Mouse (Mus musculus): ENCODE results near the gene Rcbtb1. TPM values are rescaled to one million over a fixed set of nuclear protein-coding genes. Genes with fewer than 3 reads are reported as not detected.

The Rcbtb1 gene
- total RNA-seq (2017) = 29.6 and 32.1 TPM in 2 replicates

GRCm38 (mm10) chr14:59200711-59201603, at the start of gene Rcbtb1:
Rcbtb1 (plus strand) TSS chr14:59201209.
- ATAC-seq (replicated peaks in 1 of 2; ENCODE audit: insufficient read depth in 1 of 2, low FRiP score in 2 of 2, low TSS enrichment in 1 of 2, low read depth in 1 of 2, poor library complexity in 2 of 2, severe bottlenecking in 2 of 2) = peak; percentile 72 to 86

DNA sequence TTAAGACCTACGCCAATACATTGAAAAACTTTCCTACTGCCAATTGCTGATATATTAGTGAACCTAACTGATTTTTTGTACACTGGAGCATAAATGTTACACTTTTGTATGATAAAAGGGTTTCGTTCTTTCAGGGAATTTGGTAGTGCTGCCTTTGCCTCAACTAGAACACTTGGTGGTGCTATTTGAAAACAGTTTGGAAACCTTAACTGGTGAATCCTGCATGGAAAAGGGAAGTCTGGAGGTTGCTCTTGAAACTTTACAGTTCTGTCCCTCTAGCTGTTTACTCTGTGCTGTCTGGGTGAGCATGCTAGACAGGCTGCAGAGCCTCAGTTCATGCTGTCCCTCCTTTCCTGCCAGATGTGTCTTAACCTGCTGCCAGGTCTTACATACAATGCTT, 45.4 kb upstream of the Rcbtb1 start:
- ATAC-seq (replicated peaks in 1 of 2; ENCODE audit: insufficient read depth in 1 of 2, low FRiP score in 2 of 2, low TSS enrichment in 1 of 2, low read depth in 1 of 2, poor library complexity in 2 of 2, severe bottlenecking in 2 of 2) = no peak

DNA sequence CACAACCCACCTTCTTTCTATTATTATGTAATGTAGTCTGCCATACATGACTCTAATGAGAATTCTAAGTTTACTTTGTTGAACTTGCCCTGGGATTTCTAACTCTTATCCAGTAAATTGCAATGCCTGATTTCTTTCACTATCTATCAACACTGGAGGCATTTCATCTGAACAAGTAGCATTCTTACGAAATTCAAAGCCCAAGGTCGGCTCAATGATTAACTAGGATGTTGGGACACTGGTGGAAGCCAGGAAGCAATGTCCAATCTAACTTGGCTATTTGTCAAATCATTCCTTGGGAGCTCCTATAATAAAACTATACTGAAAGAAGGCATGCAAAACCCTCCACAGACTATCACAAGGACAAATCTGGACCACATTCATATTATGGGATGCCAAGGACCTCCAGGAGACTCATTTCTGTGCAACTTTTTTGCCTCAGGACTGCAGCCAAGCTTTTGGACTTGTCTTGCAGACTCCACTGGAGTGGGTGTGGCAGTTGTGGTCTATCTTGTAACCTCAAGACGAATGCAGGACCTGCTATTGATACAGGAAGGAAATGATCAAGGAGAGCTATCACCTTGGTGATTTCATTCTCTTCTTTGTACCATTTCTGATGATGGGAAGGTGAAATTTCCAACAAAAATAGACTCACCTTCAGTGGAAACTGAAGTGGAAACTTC, 43.9 kb upstream of the Rcbtb1 start:
- ATAC-seq (replicated peaks in 1 of 2; ENCODE audit: insufficient read depth in 1 of 2, low FRiP score in 2 of 2, low TSS enrichment in 1 of 2, low read depth in 1 of 2, poor library complexity in 2 of 2, severe bottlenecking in 2 of 2) = no peak

DNA sequence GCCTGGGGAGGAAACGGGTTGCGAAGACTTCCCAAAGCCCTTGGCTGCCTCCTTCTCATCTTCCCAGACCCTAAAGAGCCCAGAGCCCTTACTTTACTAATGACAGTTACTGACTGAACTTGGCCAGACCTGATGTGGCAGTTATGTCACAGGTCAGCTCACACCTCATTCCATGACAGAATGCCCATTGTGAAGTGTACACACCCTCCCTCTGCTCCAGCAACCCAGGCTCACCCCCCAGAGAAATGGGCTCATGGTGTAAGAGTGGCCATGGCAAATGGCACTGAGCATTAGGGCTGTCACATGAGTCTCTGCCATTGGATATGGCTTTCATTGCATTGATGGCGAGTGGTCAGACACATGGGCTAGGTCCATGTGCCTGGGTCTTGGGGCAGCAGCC, 22.4 kb upstream of the Rcbtb1 start, which contains the start of gene Gm5142:
Gene Gm5142 (minus strand): TSS at position 101 of the 400 bp plus-strand sequence.
- ATAC-seq (replicated peaks in 1 of 2; ENCODE audit: insufficient read depth in 1 of 2, low FRiP score in 2 of 2, low TSS enrichment in 1 of 2, low read depth in 1 of 2, poor library complexity in 2 of 2, severe bottlenecking in 2 of 2) = no peak

GRCm38 (mm10) chr14:59182732-59183131, 18.3 kb upstream of the Rcbtb1 start:
- ATAC-seq (replicated peaks in 1 of 2; ENCODE audit: insufficient read depth in 1 of 2, low FRiP score in 2 of 2, low TSS enrichment in 1 of 2, low read depth in 1 of 2, poor library complexity in 2 of 2, severe bottlenecking in 2 of 2) = no peak

DNA sequence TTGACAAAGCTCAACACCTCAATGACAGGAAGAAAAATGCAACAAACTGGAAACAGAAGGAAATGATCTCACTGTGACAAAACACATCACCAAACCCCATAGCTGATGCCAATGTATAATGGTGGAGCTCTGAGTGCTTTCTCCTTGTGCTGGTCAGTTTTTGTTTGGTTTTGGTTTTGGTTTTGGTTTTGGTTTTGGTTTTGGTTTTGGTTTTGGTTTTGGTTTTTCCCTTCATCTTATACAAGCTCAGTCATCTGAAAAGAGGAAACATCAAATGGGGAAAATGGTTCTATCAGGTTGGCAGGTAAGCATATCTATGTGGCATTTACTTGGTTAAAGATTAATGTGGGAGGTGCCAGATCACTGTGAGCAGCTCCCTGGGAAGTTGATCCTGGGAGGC, 15.5 kb upstream of the Rcbtb1 start:
- no peak for ATAC-seq (replicated peaks in 1 of 2; ENCODE audit: insufficient read depth in 1 of 2, low FRiP score in 2 of 2, low TSS enrichment in 1 of 2, low read depth in 1 of 2, poor library complexity in 2 of 2, severe bottlenecking in 2 of 2)

DNA sequence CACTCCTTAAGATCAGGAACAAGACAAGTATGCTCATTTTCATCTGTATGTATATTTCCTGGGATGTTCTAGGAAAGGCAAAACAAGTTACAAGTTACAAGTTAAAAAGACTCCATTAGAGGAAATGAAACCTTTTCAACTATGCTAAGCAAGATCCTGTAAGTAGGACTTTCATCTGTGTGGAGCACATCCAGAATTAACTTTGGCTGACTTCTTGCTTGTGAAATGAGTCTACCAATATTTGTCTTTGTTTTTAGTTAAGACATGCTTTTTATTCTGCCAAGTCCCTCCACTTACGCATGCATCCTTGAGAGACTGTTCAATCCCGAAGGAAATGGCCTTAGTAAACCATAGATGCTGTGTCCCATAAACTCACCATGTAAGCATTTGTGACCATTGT, 14.9 kb upstream of the Rcbtb1 start:
- no peak for ATAC-seq (replicated peaks in 1 of 2; ENCODE audit: insufficient read depth in 1 of 2, low FRiP score in 2 of 2, low TSS enrichment in 1 of 2, low read depth in 1 of 2, poor library complexity in 2 of 2, severe bottlenecking in 2 of 2)

- peak in 1 of 2 experiments; percentile 22; a peak in 1 of 4 replicates for ATAC-seq (replicated peaks in 1 of 2; ENCODE audit: insufficient read depth in 1 of 2, low FRiP score in 2 of 2, low TSS enrichment in 1 of 2, low read depth in 1 of 2, poor library complexity in 2 of 2, severe bottlenecking in 2 of 2)
Measured at GRCm38 (mm10) chr14:59201604-59202215, 701 bp downstream of the Rcbtb1 start.

DNA sequence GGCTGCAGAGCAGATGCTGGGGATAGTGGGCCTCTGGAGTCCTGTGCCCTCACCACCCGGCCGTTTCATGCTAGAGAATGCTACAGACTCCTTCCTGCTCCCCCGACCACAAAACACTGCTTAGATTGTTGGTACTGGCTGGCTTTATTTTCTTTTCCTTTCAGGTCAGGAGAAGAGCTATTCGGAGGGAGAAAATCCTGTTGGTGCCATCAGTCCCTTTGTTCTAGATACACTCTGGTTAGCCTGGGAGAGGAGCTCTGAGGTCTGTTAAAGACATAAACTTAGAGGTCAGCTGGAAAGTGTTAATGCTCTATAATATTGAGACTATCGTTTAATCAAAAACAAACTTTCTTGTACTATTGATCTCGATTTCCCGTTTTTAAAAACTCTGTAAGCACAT, 4.5 kb downstream of the Rcbtb1 start:
- no peak for ATAC-seq (replicated peaks in 1 of 2; ENCODE audit: insufficient read depth in 1 of 2, low FRiP score in 2 of 2, low TSS enrichment in 1 of 2, low read depth in 1 of 2, poor library complexity in 2 of 2, severe bottlenecking in 2 of 2)

GRCm38 (mm10) chr14:59205976-59206583, 5.1 kb downstream of the Rcbtb1 start:
- no peak for ATAC-seq (replicated peaks in 1 of 2; ENCODE audit: insufficient read depth in 1 of 2, low FRiP score in 2 of 2, low TSS enrichment in 1 of 2, low read depth in 1 of 2, poor library complexity in 2 of 2, severe bottlenecking in 2 of 2)

- ATAC-seq (replicated peaks in 1 of 2; ENCODE audit: insufficient read depth in 1 of 2, low FRiP score in 2 of 2, low TSS enrichment in 1 of 2, low read depth in 1 of 2, poor library complexity in 2 of 2, severe bottlenecking in 2 of 2) = no peak
Measured at GRCm38 (mm10) chr14:59209003-59209402, 8.0 kb downstream of the Rcbtb1 start.

GRCm38 (mm10) chr14:59209816-59210215, 8.8 kb downstream of the Rcbtb1 start:
- no peak for ATAC-seq (replicated peaks in 1 of 2; ENCODE audit: insufficient read depth in 1 of 2, low FRiP score in 2 of 2, low TSS enrichment in 1 of 2, low read depth in 1 of 2, poor library complexity in 2 of 2, severe bottlenecking in 2 of 2)

GRCm38 (mm10) chr14:59219241-59219640, 18.2 kb downstream of the Rcbtb1 start:
- ATAC-seq (replicated peaks in 1 of 2; ENCODE audit: insufficient read depth in 1 of 2, low FRiP score in 2 of 2, low TSS enrichment in 1 of 2, low read depth in 1 of 2, poor library complexity in 2 of 2, severe bottlenecking in 2 of 2) = 0 out of 4 replicates have a peak, but pooled peaks of 1 of the 2 experiments have one; percentile 12

DNA sequence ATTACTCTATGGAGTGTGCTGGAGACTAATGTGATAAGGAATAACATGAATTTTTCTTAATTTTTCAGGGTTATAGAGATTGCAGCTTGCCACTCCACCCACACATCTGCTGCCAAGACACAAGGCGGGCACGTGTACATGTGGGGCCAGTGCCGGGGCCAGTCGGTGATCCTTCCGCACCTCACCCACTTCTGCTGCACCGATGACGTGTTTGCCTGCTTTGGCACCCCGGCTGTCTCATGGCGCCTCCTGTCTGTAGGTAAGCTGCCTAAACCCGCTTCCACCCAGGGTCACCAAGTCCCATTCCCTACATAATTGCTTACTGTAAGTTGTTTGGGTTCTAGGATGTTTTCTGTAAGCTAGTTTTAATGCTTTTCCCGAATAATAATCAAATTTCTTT, 25.2 kb downstream of the Rcbtb1 start:
- ATAC-seq (replicated peaks in 1 of 2; ENCODE audit: insufficient read depth in 1 of 2, low FRiP score in 2 of 2, low TSS enrichment in 1 of 2, low read depth in 1 of 2, poor library complexity in 2 of 2, severe bottlenecking in 2 of 2) = no peak

DNA sequence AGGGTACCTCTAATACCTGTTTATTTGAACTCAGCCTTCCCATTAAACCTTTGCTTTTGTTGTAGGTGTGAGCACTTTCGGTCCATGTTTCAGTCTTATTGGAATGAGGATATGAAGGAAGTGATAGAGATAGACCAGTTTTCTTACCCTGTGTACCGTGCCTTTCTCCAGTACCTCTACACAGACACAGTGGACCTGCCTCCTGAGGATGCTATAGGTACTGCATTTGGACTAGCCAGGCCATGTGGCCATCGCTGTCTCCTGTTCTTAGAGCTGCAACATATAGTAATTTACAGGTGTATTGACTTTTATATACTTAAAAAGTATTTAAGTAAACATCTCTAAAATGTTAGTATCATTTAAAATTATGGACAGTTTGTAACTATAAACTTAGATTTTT, 28.8 kb downstream of the Rcbtb1 start:
- ATAC-seq (replicated peaks in 1 of 2; ENCODE audit: insufficient read depth in 1 of 2, low FRiP score in 2 of 2, low TSS enrichment in 1 of 2, low read depth in 1 of 2, poor library complexity in 2 of 2, severe bottlenecking in 2 of 2) = 0 out of 4 replicates have a peak, but pooled peaks of 1 of the 2 experiments have one; percentile 42

DNA sequence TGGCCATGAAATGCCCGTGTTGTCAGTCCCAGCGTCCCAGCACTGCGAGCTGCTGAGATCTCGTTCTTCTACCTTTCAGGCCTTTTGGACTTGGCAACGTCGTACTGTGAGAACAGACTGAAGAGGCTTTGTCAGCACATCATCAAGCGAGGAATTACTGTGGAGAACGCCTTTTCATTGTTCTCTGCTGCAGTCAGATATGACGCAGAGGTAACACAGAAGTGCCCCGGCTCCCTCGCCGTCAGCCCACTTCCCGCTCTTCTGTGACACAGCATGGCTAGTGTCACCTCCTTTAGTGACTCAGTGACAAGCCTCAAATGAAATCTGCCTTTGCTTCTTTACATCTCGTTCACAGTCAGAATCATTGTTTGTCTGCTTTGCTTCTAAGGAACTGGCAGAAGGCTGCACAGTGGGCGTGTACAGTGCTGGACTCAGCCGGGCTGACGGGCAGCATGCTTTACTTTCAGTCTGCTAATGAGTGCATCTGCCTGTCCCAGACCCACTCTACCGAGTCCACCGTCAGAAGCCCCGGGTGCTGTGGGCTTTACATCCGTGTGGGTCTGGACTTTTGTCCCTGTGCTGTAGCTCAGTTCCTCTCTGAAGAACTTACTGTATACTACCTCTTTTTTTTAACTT, 29.4 kb downstream of the Rcbtb1 start:
- no peak for ATAC-seq (replicated peaks in 1 of 2; ENCODE audit: insufficient read depth in 1 of 2, low FRiP score in 2 of 2, low TSS enrichment in 1 of 2, low read depth in 1 of 2, poor library complexity in 2 of 2, severe bottlenecking in 2 of 2)

GRCm38 (mm10) chr14:59232003-59232402, 31.0 kb downstream of the Rcbtb1 start:
- ATAC-seq (replicated peaks in 1 of 2; ENCODE audit: insufficient read depth in 1 of 2, low FRiP score in 2 of 2, low TSS enrichment in 1 of 2, low read depth in 1 of 2, poor library complexity in 2 of 2, severe bottlenecking in 2 of 2) = peak; percentile 68 to 72
